In the genomic region with DNA sequence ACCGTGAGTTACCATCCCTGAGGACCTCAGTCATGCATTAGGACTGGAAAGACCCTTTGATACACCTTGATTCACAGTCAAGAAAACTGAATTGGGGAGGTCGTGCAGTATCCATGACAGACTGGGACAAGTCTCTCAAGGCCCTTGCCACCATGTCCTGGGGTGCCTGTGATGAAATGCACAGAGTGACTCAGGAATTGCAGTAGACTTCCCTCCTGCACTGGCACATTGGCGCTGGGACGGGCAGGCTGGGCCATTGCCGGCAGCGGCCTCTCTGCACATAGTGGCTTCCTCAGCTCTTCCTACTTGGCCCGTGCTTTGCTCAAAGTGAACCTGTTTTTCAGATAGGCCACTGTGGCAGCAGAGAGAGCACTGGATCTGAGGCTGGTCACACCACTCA, we compare ENCODE assay signal across 21 mouse cellular contexts. TPM values are rescaled to one million over a fixed set of nuclear protein-coding genes. Genes with fewer than 3 reads are reported as not detected.
"Had no signal": no experiment of that assay in that cellular context is flagged by ENCODE, and none has a peak within 500 bp of the region (broad histone marks: within the 10 kb centered on the region; RNA-seq: fewer than 3 reads in every experiment).

No protein-coding gene starts in this region.

- H3K4me2 ChIP-seq: lung, embryonic 15.5 days; midbrain, embryonic 13.5 days; midbrain, embryonic 15.5 days; neural tube, embryonic 12.5 days; stomach, embryonic 15.5 days had no signal

- H3K27me3 ChIP-seq: lung, embryonic 15.5 days; megakaryocyte, embryonic 14.5 days; neural tube, embryonic 12.5 days; stomach, embryonic 15.5 days had no signal

- H3K9me3 ChIP-seq: lung, embryonic 15.5 days; megakaryocyte, embryonic 14.5 days; midbrain, embryonic 13.5 days; midbrain, embryonic 15.5 days; neural tube, embryonic 12.5 days; stomach, embryonic 15.5 days had no signal

- ATAC-seq: liver, postnatal 0 days; lung, postnatal 0 days; midbrain, embryonic 13.5 days; midbrain, embryonic 15.5 days had no signal

- H3K27ac ChIP-seq: lung, embryonic 15.5 days; macrophage; midbrain, embryonic 13.5 days; midbrain, embryonic 15.5 days; neural tube, embryonic 12.5 days; stomach, embryonic 15.5 days; stomach, postnatal 0 days had no signal

- H3K9ac ChIP-seq: liver, postnatal 0 days; lung, embryonic 15.5 days; midbrain, embryonic 13.5 days; midbrain, embryonic 15.5 days; neural tube, embryonic 12.5 days; stomach, embryonic 15.5 days had no signal

- H3K4me3 ChIP-seq: lung, embryonic 15.5 days; midbrain, embryonic 13.5 days; midbrain, embryonic 15.5 days; neural tube, embryonic 12.5 days; stomach, embryonic 15.5 days had no signal

- H3K4me1 ChIP-seq: stomach, embryonic 15.5 days had no signal

- DNase-seq: liver, postnatal 0 days; lung, adult 2 months; lung, postnatal 14 days; lung, postnatal 36 days; right cerebral cortex, postnatal 14 days; thymus, adult 2 months; thymus, postnatal 25 days; thymus, postnatal 4 days had no signal

- H3K36me3 ChIP-seq: midbrain, embryonic 15.5 days had no signal

RNA-seq across cellular contexts. Expression of a gene that starts 39.3 kb away (rescaled TPM):
- total RNA-seq: megakaryocyte progenitor cell, adult 5-6 weeks; monocyte, adult 5-6 weeks; neutrophil, adult 5-6 weeks had no signal
- polyA plus RNA-seq: liver, postnatal 0 days; lung, embryonic 15.5 days; lung, postnatal 0 days; macrophage; spleen, adult 2 months; stomach, postnatal 0 days had no signal
